Mouse (Mus musculus) stomach, postnatal 0 days (tissue): ENCODE measurements around the gene Ola1.

Experiments
- CTCF ChIP-seq: IDR thresholded peaks from 2 replicates; pipeline ENCODE4 v1.5.1; 2016; ENCODE audit warnings: antibody characterized with exemption, low read depth, mild to moderate bottlenecking, moderate library complexity
- EP300 ChIP-seq: optimal IDR thresholded peaks from 2 replicates; pipeline ENCODE3; 2016; ENCODE audit warnings: antibody characterized with exemption

- TF ChIP-seq EP300 (no peak), CTCF (no peak)
These were observed 169.6 kb downstream of the Ola1 start for GRCm38 (mm10) chr2:73049001-73049684.
